Mouse (Mus musculus): Measurements from ENCODE around the gene Gm10134. TPM values are rescaled to one million over a fixed set of nuclear protein-coding genes. Genes with fewer than 3 reads are reported as not detected.

Gene Gm10134
- polyA plus RNA-seq, 1 experiment from 2014 or later: 1.5 TPM

DNA sequence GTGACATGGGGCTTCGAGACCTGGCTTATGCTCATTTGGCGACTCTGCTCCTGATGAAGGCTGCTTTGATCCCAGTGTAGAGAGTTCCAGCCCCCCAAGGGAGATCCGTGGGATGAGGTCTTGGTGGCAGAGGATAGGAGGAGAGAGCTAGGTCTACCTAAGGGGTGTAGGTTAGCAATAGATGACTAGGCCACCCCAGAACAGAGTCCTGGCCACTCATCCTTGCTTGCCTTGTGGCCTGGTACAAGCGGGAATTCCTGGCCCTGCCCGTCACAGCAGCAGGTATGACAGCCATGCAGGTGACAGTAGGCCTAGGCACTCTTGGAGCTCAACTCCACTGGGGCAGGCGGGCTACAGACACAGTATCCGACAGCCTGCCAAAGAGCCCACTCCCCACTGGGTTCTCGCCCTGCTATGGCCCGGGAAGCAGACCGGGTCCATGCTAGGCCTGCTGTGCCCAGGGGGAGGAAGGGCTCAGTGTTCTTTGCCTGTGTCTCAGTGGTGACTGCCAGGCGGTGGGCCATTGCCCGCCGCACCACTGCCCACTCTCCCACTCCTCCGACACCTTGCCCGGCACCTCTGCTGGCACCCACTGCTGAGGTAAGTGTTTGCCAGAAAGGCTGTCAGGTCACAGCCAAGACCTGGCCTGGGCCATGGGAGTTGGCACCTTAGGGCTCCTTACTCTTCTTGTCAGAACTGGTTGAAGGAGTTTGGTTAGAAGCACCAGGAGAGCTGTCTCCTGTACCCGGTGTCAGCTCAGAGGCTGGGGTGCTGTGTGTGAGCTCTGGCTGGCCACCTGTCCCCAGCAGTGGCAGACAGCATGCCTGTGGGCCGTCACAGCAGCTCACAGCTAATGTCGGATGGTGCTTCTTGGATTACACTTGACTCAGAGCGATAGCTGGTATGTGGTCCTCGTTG lies 21.8 kb downstream of the Gm10134 start:
- H3K27ac ChIP-seq (ENCODE audit: low read depth): no peak overlapping the region
- peaks cover 19% of the 10 kb centered on the region for H3K4me1 ChIP-seq (ENCODE audit: insufficient read depth)
- DNase-seq (no peak), ATAC-seq (no peak)
- no peak for TF ChIP-seq CTCF (IDR thresholded peaks at IDR 0.05; ENCODE audit: low read depth)
- TF ChIP-seq EP300 (IDR thresholded peaks at IDR 0.05; ENCODE audit: low read depth): no peak
- no peaks in the 10 kb centered on the region for H3K27me3 ChIP-seq (ENCODE audit: insufficient read depth, low read length)
- no peak overlapping the region for H3K4me3 ChIP-seq (ENCODE audit: low read depth, low read length)
- H3K9me3 ChIP-seq (ENCODE audit: low read length): no peaks in the 10 kb centered on the region
- H3K4me2 ChIP-seq (ENCODE audit: low read depth, low read length): no peak overlapping the region
- H3K36me3 ChIP-seq (replicated peaks; ENCODE audit: insufficient read depth, low read length): no peaks in the 10 kb centered on the region
- 84% methylated on average over 20 of the region's 20 CpGs for WGBS (ENCODE audit: insufficient replicate concordance)
- no peak overlapping the region for H3K9ac ChIP-seq (replicated peaks)

DNA sequence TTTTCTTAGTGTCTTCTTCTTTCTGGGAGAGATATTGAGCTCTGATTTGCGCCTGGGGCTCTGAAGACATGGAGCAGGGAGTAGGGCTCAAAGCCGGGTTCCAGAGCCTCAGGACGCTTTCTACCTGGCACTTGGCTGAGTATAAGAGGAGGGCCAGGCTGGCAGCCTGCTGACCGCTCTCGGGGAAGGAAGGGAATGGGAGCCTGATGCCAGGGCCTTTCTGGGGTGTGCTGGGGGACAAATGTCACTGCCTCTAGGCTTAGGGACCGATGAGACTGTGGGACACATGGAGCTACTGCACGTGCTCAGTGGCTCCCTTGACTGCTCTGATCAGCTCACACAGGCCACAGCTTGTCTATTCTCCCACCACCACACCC lies 22.4 kb downstream of the Gm10134 start:
- 79% methylated on average over 7 of the region's 7 CpGs for WGBS (ENCODE audit: insufficient replicate concordance)
- Histone ChIP-seq H3K27me3 (ENCODE audit: insufficient read depth, low read length) (no peaks in the 10 kb centered on the region), H3K27ac (ENCODE audit: low read depth) (no peak overlapping the region), H3K4me2 (ENCODE audit: low read depth, low read length) (no peak overlapping the region), H3K36me3 (replicated peaks; ENCODE audit: insufficient read depth, low read length) (no peaks in the 10 kb centered on the region), H3K9ac (replicated peaks) (no peak overlapping the region), H3K4me3 (ENCODE audit: low read depth, low read length) (no peak overlapping the region), H3K4me1 (ENCODE audit: insufficient read depth) (peaks cover 23% of the 10 kb centered on the region), H3K9me3 (ENCODE audit: low read length) (no peaks in the 10 kb centered on the region)
- TF ChIP-seq EP300 (IDR thresholded peaks at IDR 0.05; ENCODE audit: low read depth) (no peak), CTCF (IDR thresholded peaks at IDR 0.05; ENCODE audit: low read depth) (no peak)
- ATAC-seq (no peak), DNase-seq (no peak)

DNA sequence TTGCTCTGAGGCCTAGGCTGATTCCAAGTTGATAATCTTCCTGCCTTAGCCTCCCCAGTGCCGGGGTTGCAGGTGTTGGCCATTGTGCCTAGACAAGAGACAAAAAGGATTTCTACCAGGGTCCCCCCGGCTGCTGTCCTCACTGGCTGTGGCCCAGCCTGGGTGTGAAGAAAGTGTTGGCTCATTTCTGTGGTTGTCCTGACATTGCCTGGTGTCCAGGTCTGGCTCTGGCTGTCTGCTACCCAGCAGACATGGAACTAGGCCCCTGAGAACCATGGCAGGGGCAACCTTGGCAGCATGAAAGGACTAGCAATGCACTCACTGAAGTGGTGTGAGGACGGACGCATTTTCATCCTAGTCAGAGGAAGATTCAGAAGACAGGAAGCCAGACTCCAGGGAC lies 24.0 kb downstream of the Gm10134 start:
- H3K4me2 ChIP-seq (ENCODE audit: low read depth, low read length): no peak overlapping the region
- DNase-seq (no peak), ATAC-seq (no peak)
- H3K27me3 ChIP-seq (ENCODE audit: insufficient read depth, low read length): 0 out of 2 replicates have a peak, but pooled peaks cover under 1% of the 10 kb centered on the region
- no peak overlapping the region for H3K4me3 ChIP-seq (ENCODE audit: low read depth, low read length)
- 77% methylated on average over 4 of the region's 4 CpGs for WGBS (ENCODE audit: insufficient replicate concordance)
- H3K4me1 ChIP-seq (ENCODE audit: insufficient read depth): peaks cover 28% of the 10 kb centered on the region
- TF ChIP-seq CTCF (IDR thresholded peaks at IDR 0.05; ENCODE audit: low read depth) (no peak), EP300 (IDR thresholded peaks at IDR 0.05; ENCODE audit: low read depth) (no peak)
- no peak overlapping the region for H3K27ac ChIP-seq (ENCODE audit: low read depth)
- no peak overlapping the region for H3K9ac ChIP-seq (replicated peaks)
- H3K36me3 ChIP-seq (replicated peaks; ENCODE audit: insufficient read depth, low read length): no peaks in the 10 kb centered on the region
- no peaks in the 10 kb centered on the region for H3K9me3 ChIP-seq (ENCODE audit: low read length)

DNA sequence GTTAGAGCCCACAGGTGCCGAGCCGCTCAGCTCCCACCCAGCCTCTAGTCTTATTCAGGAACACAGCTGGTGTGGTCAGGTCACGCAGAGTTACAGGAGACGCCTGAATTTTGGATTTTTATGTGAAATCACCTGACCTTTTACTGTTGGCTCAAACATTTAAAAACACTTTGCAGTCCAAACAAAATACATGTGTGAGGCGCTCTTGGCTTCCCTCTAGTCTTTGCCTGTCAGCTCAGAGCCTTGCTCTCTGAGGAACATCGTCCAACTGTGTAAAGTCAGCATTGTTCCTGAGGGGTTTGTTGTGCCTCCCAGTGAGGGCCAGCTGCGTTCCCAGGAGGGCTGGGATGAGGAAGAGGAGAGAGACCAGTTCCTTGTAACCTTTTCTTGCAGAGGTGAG lies 24.4 kb downstream of the Gm10134 start:
- H3K4me2 ChIP-seq (ENCODE audit: low read depth, low read length): no peak overlapping the region
- DNase-seq (no peak), ATAC-seq (no peak)
- no peak overlapping the region for H3K27ac ChIP-seq (ENCODE audit: low read depth)
- H3K9ac ChIP-seq (replicated peaks): no peak overlapping the region
- H3K9me3 ChIP-seq (ENCODE audit: low read length): no peaks in the 10 kb centered on the region
- 71% methylated on average over 7 of the region's 7 CpGs for WGBS (ENCODE audit: insufficient replicate concordance)
- H3K4me3 ChIP-seq (ENCODE audit: low read depth, low read length): no peak overlapping the region
- no peaks in the 10 kb centered on the region for H3K36me3 ChIP-seq (replicated peaks; ENCODE audit: insufficient read depth, low read length)
- no peak for TF ChIP-seq CTCF (IDR thresholded peaks at IDR 0.05; ENCODE audit: low read depth)
- TF ChIP-seq EP300 (IDR thresholded peaks at IDR 0.05; ENCODE audit: low read depth): no peak
- peaks cover 28% of the 10 kb centered on the region for H3K4me1 ChIP-seq (ENCODE audit: insufficient read depth)
- 0 out of 2 replicates have a peak, but pooled peaks cover 4% of the 10 kb centered on the region for H3K27me3 ChIP-seq (ENCODE audit: insufficient read depth, low read length)

DNA sequence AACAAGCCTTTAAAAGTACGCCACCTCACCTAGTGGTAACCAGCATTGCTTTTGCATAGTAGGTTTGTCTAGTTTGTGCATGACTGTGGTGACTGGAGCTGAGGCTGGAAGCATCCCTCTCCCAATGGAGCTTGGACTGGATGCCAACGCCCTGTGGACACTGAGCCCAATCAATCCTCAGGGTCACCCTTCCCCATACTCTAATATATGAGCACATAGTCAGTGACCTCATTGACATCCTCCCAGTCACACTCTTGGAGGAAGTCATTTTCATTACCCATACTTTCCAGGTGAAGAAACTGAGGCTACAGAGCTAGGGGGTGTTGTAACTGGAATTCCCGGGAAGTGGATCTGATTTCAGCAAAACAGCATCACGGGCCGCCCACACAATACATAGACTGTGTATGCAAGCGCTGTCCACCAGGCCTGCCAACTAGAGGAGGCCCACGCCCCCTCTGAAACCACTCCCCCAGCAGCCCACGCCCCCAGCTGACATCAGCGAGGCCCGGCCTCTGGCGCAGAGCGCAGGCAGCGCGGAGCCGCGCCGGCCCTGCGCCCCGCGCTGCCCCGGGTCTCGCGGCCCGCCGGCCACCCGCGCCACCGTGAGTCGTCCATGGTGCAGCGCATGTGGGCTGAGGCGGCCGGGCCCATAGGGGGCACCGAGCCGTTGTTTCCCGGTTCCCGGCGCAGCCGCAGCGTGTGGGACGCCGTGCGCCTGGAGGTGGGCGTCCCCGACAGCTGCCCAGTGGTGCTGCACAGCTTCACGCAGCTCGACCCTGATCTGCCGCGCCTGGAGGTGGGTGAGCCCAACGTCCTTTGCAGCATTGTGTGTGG lies 27.3 kb downstream of the Gm10134 start:
- peak; percentile 96 for ATAC-seq
- peak; percentile 89 for DNase-seq
- no peaks in the 10 kb centered on the region for H3K36me3 ChIP-seq (replicated peaks; ENCODE audit: insufficient read depth, low read length)
- peak overlapping the region; percentile 55 for H3K27ac ChIP-seq (ENCODE audit: low read depth)
- WGBS (ENCODE audit: insufficient replicate concordance): 3% methylated on average over 49 of the region's 49 CpGs
- H3K9ac ChIP-seq (replicated peaks): peak overlapping the region; percentile 64
- peak overlapping the region; percentile 56 for H3K4me3 ChIP-seq (ENCODE audit: low read depth, low read length)
- H3K27me3 ChIP-seq (ENCODE audit: insufficient read depth, low read length): 0 out of 2 replicates have a peak, but pooled peaks cover 4% of the 10 kb centered on the region
- TF ChIP-seq CTCF (IDR thresholded peaks at IDR 0.05; ENCODE audit: low read depth): no peak
- TF ChIP-seq EP300 (IDR thresholded peaks at IDR 0.05; ENCODE audit: low read depth): peak; percentile 16; the same call in 1 of the 2 replicates
- no peaks in the 10 kb centered on the region for H3K9me3 ChIP-seq (ENCODE audit: low read length)
- H3K4me1 ChIP-seq (ENCODE audit: insufficient read depth): peaks cover 15% of the 10 kb centered on the region
- peak overlapping the region; percentile 88 for H3K4me2 ChIP-seq (ENCODE audit: low read depth, low read length)

DNA sequence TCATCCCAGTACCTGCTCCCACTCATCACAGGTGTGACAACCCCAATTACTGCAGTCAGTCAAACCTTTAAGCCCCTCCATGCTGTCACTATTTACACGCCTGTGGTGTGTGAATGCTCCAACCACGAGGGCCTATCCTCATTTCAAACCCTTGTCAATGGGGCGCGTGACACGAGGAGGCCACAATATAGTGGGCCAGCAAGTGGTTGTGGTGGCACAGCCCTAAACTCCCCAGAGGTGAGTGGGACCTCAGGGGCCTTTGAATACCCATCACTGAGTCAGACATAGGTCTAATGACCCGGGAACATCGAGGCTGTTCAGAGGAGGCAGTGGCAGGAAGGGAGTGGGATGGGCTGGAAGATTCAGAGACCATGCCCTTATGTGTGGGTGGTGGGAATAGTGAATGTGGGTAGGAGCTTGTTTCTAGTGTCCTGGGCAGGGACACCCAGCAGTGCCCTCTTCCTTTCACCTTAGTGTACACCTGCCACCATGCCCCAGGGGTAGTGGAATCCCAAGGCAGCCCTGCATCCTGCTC lies 28.1 kb downstream of the Gm10134 start:
- Histone ChIP-seq H3K4me1 (ENCODE audit: insufficient read depth) (peaks cover 16% of the 10 kb centered on the region), H3K9ac (replicated peaks) (peak overlapping the region; percentile 64), H3K4me2 (ENCODE audit: low read depth, low read length) (peak overlapping the region; percentile 88), H3K9me3 (ENCODE audit: low read length) (no peaks in the 10 kb centered on the region), H3K4me3 (ENCODE audit: low read depth, low read length) (peak overlapping the region; percentile 56), H3K36me3 (replicated peaks; ENCODE audit: insufficient read depth, low read length) (no peaks in the 10 kb centered on the region), H3K27ac (ENCODE audit: low read depth) (peak overlapping the region; percentile 57), H3K27me3 (ENCODE audit: insufficient read depth, low read length) (0 out of 2 replicates have a peak, but pooled peaks cover 4% of the 10 kb centered on the region)
- DNase-seq (no peak), ATAC-seq (no peak)
- no peak for TF ChIP-seq EP300 (IDR thresholded peaks at IDR 0.05; ENCODE audit: low read depth)
- TF ChIP-seq CTCF (IDR thresholded peaks at IDR 0.05; ENCODE audit: low read depth): no peak
- 65% methylated on average over 7 of the region's 7 CpGs for WGBS (ENCODE audit: insufficient replicate concordance)
